Mouse (Mus musculus): Measurements from ENCODE around the gene Clrn2. TPM values are rescaled to one million over a fixed set of nuclear protein-coding genes. Genes with fewer than 3 reads are reported as not detected.

The Clrn2 gene
- polyA plus RNA-seq, 1 experiment from 2014 or later, result 0.27 TPM

DNA sequence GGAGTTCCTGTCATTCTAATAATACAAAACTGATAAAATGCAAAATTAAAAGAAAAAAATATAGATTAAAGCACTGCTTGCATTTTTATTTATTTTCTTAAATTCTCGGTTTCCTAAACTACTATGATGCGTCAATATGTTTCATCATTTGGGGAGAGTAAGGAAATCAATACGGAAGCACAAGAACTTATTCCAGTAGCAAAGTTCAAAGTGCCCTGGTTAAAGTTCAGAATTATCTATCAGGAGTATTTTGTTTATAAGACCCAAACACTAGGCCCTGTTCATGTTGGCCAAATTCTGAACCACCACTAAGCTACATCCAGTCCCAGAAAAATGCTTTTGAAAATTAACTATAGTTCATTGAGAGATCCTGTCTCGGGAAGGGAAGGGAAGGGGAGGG is 21.2 kb downstream of the Clrn2 start:
- 80% methylated on average over 3 of the region's 4 CpGs for WGBS
- Histone ChIP-seq H3K27me3 (ENCODE audit: insufficient read depth, poor library complexity, severe bottlenecking) (no peaks in the 10 kb centered on the region), H3K9me3 (no peaks in the 10 kb centered on the region), H3K4me3 (no peak overlapping the region), H3K4me1 (replicated peaks) (0 out of 2 replicates have a peak, but pooled peaks cover 2% of the 10 kb centered on the region), H3K27ac (no peak overlapping the region), H3K36me3 (no peaks in the 10 kb centered on the region)
- no peak for DNase-seq (ENCODE audit: low spot score)

GRCm38 (mm10) chr5:45475771-45476170 is 22.2 kb downstream of the Clrn2 start:
- Histone ChIP-seq H3K27ac (no peak overlapping the region), H3K27me3 (ENCODE audit: insufficient read depth, poor library complexity, severe bottlenecking) (no peaks in the 10 kb centered on the region), H3K9me3 (no peaks in the 10 kb centered on the region), H3K4me3 (no peak overlapping the region), H3K4me1 (replicated peaks) (0 out of 2 replicates have a peak, but pooled peaks cover 2% of the 10 kb centered on the region), H3K36me3 (no peaks in the 10 kb centered on the region)
- 90% methylated on average over 5 of the region's 5 CpGs for WGBS
- DNase-seq (ENCODE audit: low spot score), result no peak

DNA sequence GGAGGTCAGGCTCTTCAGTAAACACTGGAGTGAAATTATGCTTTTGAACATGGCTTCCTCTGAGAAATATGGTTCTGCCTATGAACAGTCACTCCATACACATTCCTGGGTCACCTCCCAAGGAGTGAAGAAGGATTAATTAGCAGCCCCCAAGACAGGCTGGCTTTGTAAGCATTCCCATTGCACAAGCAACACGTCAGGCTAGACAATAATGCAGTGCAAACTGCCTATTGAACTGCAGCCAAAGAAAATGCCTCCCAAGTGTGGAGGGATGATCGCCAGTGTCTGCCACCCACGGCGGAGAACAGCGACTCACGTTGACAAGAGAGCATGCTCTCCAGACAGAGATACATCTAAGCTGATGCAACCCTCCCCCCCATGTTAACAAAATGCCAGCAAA is 22.7 kb downstream of the Clrn2 start:
- no peak for DNase-seq (ENCODE audit: low spot score)
- no peak overlapping the region for H3K4me3 ChIP-seq
- 52% methylated on average over 6 of the region's 6 CpGs for WGBS
- no peaks in the 10 kb centered on the region for H3K27me3 ChIP-seq (ENCODE audit: insufficient read depth, poor library complexity, severe bottlenecking)
- no peaks in the 10 kb centered on the region for H3K9me3 ChIP-seq
- H3K4me1 ChIP-seq (replicated peaks), result 0 out of 2 replicates have a peak, but pooled peaks cover 2% of the 10 kb centered on the region
- H3K27ac ChIP-seq, result no peak overlapping the region
- H3K36me3 ChIP-seq, result no peaks in the 10 kb centered on the region

DNA sequence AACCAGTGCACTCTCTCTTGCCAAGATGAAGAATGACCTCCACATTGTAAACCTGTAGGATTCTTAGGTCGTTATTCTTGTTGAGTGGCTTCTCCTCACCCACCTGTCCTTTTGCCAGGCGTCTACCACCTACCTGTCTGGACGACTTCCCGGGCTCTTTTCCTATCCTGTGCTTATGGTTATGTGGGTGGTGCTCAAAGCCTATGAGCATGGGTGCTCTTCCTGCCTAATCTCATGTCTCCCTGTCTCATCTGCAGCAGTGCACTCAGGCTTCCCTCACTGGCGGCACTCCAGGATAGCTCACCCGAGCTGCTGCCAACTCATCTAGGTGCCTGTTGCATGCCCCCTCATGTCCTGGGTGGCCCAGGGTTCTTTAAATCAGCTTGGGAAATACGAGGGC is 24.1 kb downstream of the Clrn2 start:
- H3K27me3 ChIP-seq (ENCODE audit: insufficient read depth, poor library complexity, severe bottlenecking), result no peaks in the 10 kb centered on the region
- no peaks in the 10 kb centered on the region for H3K9me3 ChIP-seq
- no peak for DNase-seq (ENCODE audit: low spot score)
- 0 out of 2 replicates have a peak, but pooled peaks cover 2% of the 10 kb centered on the region for H3K4me1 ChIP-seq (replicated peaks)
- WGBS, result 82% methylated on average over 7 of the region's 7 CpGs
- H3K4me3 ChIP-seq, result no peak overlapping the region
- no peaks in the 10 kb centered on the region for H3K36me3 ChIP-seq
- no peak overlapping the region for H3K27ac ChIP-seq

DNA sequence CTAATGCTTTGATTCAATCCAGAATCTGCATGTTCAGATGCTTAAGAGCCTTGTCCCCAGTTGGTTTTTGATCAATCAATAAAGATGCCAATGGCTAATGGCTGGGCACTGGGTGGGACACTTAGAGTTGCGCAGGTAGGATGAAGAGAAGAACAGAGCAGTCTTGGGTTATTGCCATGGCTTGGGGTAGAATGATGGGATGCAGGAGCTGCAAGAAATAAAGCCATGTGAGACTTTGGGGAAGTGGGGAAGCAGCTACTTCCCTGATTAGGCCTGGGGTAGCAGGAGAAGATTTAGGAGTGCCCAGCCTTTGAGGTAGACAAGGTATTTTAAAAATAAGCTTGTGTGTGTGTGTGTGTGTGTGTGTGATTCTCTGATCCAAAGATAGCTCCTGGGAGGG is 26.5 kb downstream of the Clrn2 start:
- 93% methylated on average over 1 of the region's 1 CpGs for WGBS
- Histone ChIP-seq H3K4me1 (replicated peaks) (0 out of 2 replicates have a peak, but pooled peaks cover 2% of the 10 kb centered on the region), H3K9me3 (no peaks in the 10 kb centered on the region), H3K27ac (no peak overlapping the region), H3K27me3 (ENCODE audit: insufficient read depth, poor library complexity, severe bottlenecking) (no peaks in the 10 kb centered on the region), H3K36me3 (no peaks in the 10 kb centered on the region), H3K4me3 (no peak overlapping the region)
- DNase-seq (ENCODE audit: low spot score), result no peak

DNA sequence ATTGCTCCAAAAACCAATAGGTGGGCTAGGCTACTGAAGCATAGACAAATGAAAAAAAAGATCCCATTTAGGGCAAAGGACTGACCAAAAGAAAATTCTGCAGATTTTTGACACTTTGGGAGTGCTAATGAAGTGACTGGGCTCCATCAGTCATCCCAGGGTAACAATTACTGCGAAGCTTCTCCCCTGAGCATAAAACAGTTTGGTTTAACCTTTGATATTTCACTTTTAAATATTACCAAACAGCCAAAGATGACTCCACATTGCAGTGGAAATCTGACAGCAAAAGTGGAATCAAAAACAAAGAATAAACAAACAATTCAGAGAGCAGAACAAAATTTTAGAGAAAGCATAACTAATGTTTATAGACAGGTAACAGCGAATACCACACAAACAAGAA is 27.6 kb downstream of the Clrn2 start:
- Histone ChIP-seq H3K4me3 (no peak overlapping the region), H3K36me3 (no peaks in the 10 kb centered on the region), H3K9me3 (no peaks in the 10 kb centered on the region), H3K27me3 (ENCODE audit: insufficient read depth, poor library complexity, severe bottlenecking) (no peaks in the 10 kb centered on the region), H3K4me1 (replicated peaks) (0 out of 2 replicates have a peak, but pooled peaks cover 2% of the 10 kb centered on the region), H3K27ac (no peak overlapping the region)
- WGBS, result 87% methylated on average over 2 of the region's 2 CpGs
- DNase-seq (ENCODE audit: low spot score), result no peak

GRCm38 (mm10) chr5:45482607-45483006 is 29.1 kb downstream of the Clrn2 start:
- H3K27me3 ChIP-seq (ENCODE audit: insufficient read depth, poor library complexity, severe bottlenecking), result no peaks in the 10 kb centered on the region
- H3K27ac ChIP-seq, result no peak overlapping the region
- WGBS, result 88% methylated on average over 3 of the region's 3 CpGs
- H3K36me3 ChIP-seq, result no peaks in the 10 kb centered on the region
- H3K4me3 ChIP-seq, result no peak overlapping the region
- no peaks in the 10 kb centered on the region for H3K9me3 ChIP-seq
- H3K4me1 ChIP-seq (replicated peaks), result no peaks in the 10 kb centered on the region
- no peak for DNase-seq (ENCODE audit: low spot score)

DNA sequence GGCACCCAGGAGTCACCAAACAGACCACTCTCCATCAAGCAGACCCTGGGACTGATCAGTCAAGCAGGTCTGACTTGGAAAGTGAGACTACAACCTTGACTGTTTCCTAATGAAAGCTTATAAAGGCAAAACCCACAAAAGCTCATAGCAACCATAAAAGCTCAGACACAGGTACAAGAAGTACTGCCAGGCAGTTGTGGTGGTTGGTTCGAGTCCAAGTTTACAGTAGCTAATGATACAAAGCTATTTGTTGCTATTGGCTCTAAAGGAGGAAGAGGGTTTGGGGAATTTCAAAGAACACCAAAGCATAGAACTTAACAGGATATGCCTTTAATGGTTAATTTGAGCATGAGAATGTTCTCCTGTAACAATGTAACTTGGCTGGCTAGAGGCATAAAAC is 30.1 kb downstream of the Clrn2 start:
- no peaks in the 10 kb centered on the region for H3K9me3 ChIP-seq
- H3K4me1 ChIP-seq (replicated peaks), result no peaks in the 10 kb centered on the region
- no peak overlapping the region for H3K4me3 ChIP-seq
- H3K36me3 ChIP-seq, result no peaks in the 10 kb centered on the region
- H3K27ac ChIP-seq, result no peak overlapping the region
- no peaks in the 10 kb centered on the region for H3K27me3 ChIP-seq (ENCODE audit: insufficient read depth, poor library complexity, severe bottlenecking)
- no peak for DNase-seq (ENCODE audit: low spot score)
- WGBS, result 87% methylated on average over 1 of the region's 1 CpGs

DNA sequence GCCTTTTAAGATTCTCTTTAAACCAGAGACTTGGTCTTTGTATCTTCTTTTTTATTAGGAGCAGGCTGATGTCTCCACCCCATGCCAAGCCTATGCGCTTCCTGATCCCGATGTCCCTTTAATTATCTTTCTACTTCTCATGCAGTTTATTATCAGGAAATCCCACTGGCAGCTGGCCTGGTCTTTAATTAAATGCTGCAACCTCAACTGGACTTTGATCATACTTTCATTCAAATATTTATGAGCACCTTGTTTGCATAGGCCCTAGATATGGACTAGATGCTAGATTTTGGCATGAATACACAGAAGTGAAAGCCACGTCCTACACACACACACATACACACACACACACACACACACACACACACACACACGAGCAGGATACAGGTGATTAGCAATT is 38.2 kb downstream of the Clrn2 start:
- Histone ChIP-seq H3K27me3 (ENCODE audit: insufficient read depth, poor library complexity, severe bottlenecking) (peaks cover 4% of the 10 kb centered on the region; the same call in 1 of the 2 replicates), H3K4me1 (replicated peaks) (peaks cover 23% of the 10 kb centered on the region), H3K27ac (no peak overlapping the region), H3K36me3 (peaks cover 15% of the 10 kb centered on the region), H3K9me3 (no peaks in the 10 kb centered on the region), H3K4me3 (no peak overlapping the region)
- WGBS, result 79% methylated on average over 4 of the region's 4 CpGs
- DNase-seq (ENCODE audit: low spot score), result no peak

GRCm38 (mm10) chr5:45493191-45494092 is 39.9 kb downstream of the Clrn2 start, which contains the start of gene Lap3:
TSS of gene Lap3 (plus strand) at chr5:45493374.
- H3K4me1 ChIP-seq (replicated peaks), result peaks cover 23% of the 10 kb centered on the region
- DNase-seq (ENCODE audit: low spot score), result peak; percentile 99
- WGBS, result under 1% methylated on average over 78 of the region's 78 CpGs

GRCm38 (mm10) chr5:45494093-45494755 is 40.7 kb downstream of the Clrn2 start:
- Histone ChIP-seq H3K27me3 (ENCODE audit: insufficient read depth, poor library complexity, severe bottlenecking) (peaks cover 4% of the 10 kb centered on the region; the same call in 1 of the 2 replicates), H3K27ac (peak overlapping the region; percentile 91), H3K4me1 (replicated peaks) (peaks cover 23% of the 10 kb centered on the region), H3K4me3 (peak overlapping the region; percentile 75), H3K36me3 (peaks cover 39% of the 10 kb centered on the region), H3K9me3 (no peaks in the 10 kb centered on the region)
- 69% methylated on average over 9 of the region's 9 CpGs for WGBS
- DNase-seq (ENCODE audit: low spot score), result no peak

More at GRCm38 (mm10) chr5:45493191-45494092, 39.9 kb downstream of the Clrn2 start, which contains the start of gene Lap3:
- H3K27ac ChIP-seq, result peak within 1 kb of the TSS; percentile 91
- no peaks in the 10 kb centered on the region for H3K9me3 ChIP-seq
- H3K27me3 ChIP-seq (ENCODE audit: insufficient read depth, poor library complexity, severe bottlenecking), result peaks cover 4% of the 10 kb centered on the region; the same call in 1 of the 2 replicates
- H3K36me3 ChIP-seq, result peaks cover 32% of the 10 kb centered on the region
- peak within 1 kb of the TSS; percentile 75 for H3K4me3 ChIP-seq

DNA sequence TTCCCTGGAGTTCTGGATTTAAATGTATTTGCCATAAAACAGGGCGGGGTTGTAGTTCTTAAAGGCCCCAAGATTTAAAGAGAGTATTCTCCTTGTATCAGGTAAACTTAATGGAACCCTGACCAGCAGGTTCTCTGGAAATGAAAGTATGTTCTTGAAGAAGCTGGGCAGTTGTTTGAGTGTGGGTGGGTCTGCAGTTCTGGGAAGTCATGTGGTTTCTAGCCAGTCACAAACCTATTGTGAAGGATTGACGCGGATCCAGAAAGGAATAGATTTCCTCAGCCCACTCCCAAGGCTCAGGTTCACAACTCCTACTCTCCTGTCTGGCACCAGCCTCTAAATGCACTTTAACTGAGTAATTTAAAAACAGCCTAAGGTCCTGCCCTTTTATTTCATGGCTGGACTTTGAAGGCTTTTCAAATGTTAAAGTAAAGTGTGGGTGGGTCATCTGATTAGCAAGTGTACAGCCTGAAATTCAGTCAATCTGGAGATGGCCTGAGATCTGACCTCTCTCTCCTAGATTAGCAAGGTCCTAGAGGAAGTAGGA is 42.0 kb downstream of the Clrn2 start:
- Histone ChIP-seq H3K9me3 (no peaks in the 10 kb centered on the region), H3K36me3 (peaks cover 52% of the 10 kb centered on the region), H3K4me3 (no peak overlapping the region), H3K27ac (no peak overlapping the region), H3K27me3 (ENCODE audit: insufficient read depth, poor library complexity, severe bottlenecking) (peaks cover 4% of the 10 kb centered on the region; the same call in 1 of the 2 replicates), H3K4me1 (replicated peaks) (peaks cover 23% of the 10 kb centered on the region)
- DNase-seq (ENCODE audit: low spot score), result no peak
- WGBS, result 84% methylated on average over 3 of the region's 3 CpGs
